ENCODE assay signal across 8 mouse cellular contexts in the genomic region with DNA sequence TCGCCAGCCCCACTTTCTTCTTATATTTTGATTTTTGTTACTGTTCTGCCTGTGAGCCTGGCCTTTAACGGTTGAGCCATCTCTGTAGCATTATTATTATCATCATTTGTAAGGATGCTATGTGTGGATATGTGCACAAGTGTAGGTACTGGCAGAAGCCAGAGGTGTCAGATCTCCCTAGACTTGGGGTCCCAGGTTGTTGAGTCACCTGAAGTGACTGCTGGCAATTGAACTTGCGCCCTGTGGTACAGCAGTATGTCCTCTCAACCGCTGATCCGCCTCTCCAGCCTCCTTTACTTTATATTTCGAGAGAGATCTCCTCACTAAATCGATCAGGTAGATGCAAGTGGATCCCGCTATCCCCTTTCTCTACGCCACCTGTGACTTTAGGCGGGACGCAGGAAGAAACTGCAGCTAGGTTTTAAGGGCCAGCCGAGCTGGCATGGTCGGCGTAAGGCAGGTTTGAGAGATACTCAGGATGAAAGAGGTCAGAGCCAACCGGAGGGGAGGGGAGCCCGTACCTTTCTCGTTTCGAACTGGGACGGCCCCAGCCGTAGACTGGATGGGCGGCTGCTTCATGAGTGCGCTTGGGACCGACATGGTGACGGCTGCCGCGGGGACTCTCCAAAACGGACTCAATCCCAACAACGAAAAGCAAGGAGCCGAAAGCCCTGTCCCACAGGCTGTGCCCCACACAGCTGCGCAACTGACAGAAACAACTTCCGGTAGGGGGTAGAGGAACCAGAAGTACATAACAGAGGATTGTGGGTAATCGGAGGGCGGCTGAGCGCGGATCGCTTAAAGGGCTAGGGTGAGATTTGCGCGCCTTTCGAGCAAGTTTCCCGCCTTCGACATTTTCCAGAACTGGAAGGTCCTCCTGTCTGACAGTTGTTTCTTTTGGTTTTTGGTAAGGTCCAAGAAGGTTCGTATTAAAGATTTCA. TPM values are rescaled to one million over a fixed set of nuclear protein-coding genes. Genes with fewer than 3 reads are reported as not detected.
DNase-seq lines count a peak whose midpoint lies in the region; ATAC-seq lines count a peak whose summit lies in the region.
"Not testable (repeated sequence)": the region's sequence is repeated elsewhere in the genome, so short reads cannot be mapped to it uniquely, and the experiment has no call there.

A gene (minus strand): TSS at position 724 of the 941 bp plus-strand sequence.
A gene (plus strand): TSS at position 782 of the 941 bp plus-strand sequence.

- not testable (repeated sequence) for H3K27me3 ChIP-seq in hindbrain, embryonic 12.5 days

- ATAC-seq in hindbrain, embryonic 12.5 days (ENCODE audit: low FRiP score): peak; percentile 92

- H3K4me1 ChIP-seq in hindbrain, embryonic 12.5 days: peaks cover 19% of the 10 kb centered on the region

- H3K36me3 ChIP-seq in hindbrain, embryonic 12.5 days: not testable (repeated sequence)

- H3K27ac ChIP-seq in hindbrain, embryonic 12.5 days: 0 out of 2 replicates have a peak within 1 kb of the TSS, but pooled peaks have one; percentile 64

- peak within 1 kb of the TSS; percentile 60 for H3K4me2 ChIP-seq in hindbrain, embryonic 12.5 days (replicated peaks)

- peak within 1 kb of the TSS; percentile 71 for H3K9ac ChIP-seq in hindbrain, embryonic 12.5 days

- WGBS in hindbrain, embryonic 12.5 days: 5% methylated on average over 42 of the region's 42 CpGs

- peak; percentile 78 for DNase-seq in Muller cell, postnatal 12 days (ENCODE audit: inconsistent ontology term)
- DNase-seq in cerebellum, adult 9-11 months: peak; percentile 85
- peak; percentile 81 to 92 for DNase-seq in frontal cortex, adult 2 months (ENCODE audit: extremely low spot score in 1 of 2, low spot score in 1 of 2)
- DNase-seq in layer of hippocampus, postnatal 14 days (ENCODE audit: low spot score in 2 of 2): peak; percentile 70 to 88
- DNase-seq in lung, postnatal 14 days: peak; percentile 82
- peak; percentile 81 for DNase-seq in retina, adult 2 months (ENCODE audit: low read depth, low spot score)
- DNase-seq in thymus, postnatal 36 days: peak; percentile 79 to 85

- not testable (repeated sequence) for H3K9me3 ChIP-seq in hindbrain, embryonic 12.5 days (replicated peaks)

- peak within 1 kb of the TSS; percentile 60 for H3K4me3 ChIP-seq in hindbrain, embryonic 12.5 days

RNA-seq across cellular contexts. Expression of the first gene that starts in this region (rescaled TPM):
- polyA plus RNA-seq in frontal cortex, adult 2 months (2012; rRNA removed): 19.4 and 19.9 TPM in 2 replicates
- polyA plus RNA-seq in hindbrain, embryonic 12.5 days (2016; fragmentation: Nextera tagmentation; extraction: Ambion mirVana): 32.9 and 33.1 TPM in 2 replicates
- 10 to 100 TPM; 31.3 to 32.2 TPM for total RNA-seq in layer of hippocampus, postnatal 14 days (2021)

RNA-seq across cellular contexts. Expression of the second gene that starts in this region (rescaled TPM):
- polyA plus RNA-seq in frontal cortex, adult 2 months (2012; rRNA removed): 3.5 and 4.2 TPM in 2 replicates
- polyA plus RNA-seq in hindbrain, embryonic 12.5 days (2016; fragmentation: Nextera tagmentation; extraction: Ambion mirVana): 7.0 and 7.6 TPM in 2 replicates
- total RNA-seq in layer of hippocampus, postnatal 14 days (2021): 1 to 10 TPM; 2.0 to 2.5 TPM

Comparison
In these comparisons a context has a peak if more than half of its experiments do, and no peak if none do; other contexts are left out.
1. Peak in every context shown above with its lines: DNase-seq, ATAC-seq, H3K4me3 ChIP-seq and H3K27ac ChIP-seq.